Mouse (Mus musculus) limb, embryonic 10.5 days (tissue): ENCODE results near the gene Cd163. TPM values are rescaled to one million over a fixed set of nuclear protein-coding genes. Genes with fewer than 3 reads are reported as not detected.
A peak's percentile ranks its signal among the peaks of the same experiment; 100 is the strongest.

Experiments
- DNase-seq: peaks from one replicate; pipeline ENCODE4 v3.0.0-alpha.2; 2017; ENCODE audit warnings: low spot score
- H3K27ac ChIP-seq: fragments of 300-500 bp; sonication (generic); 2 replicates; pipeline ENCODE4 v1.5.1; 2016; ENCODE audit warnings: mild to moderate bottlenecking
- H3K27me3 ChIP-seq: fragments of 300-500 bp; sonication (generic); 2 replicates; pipeline ENCODE4 v1.6.1; 2016; ENCODE audit warnings: low read depth, mild to moderate bottlenecking; ENCODE audit not compliant: poor library complexity, severe bottlenecking
- H3K36me3 ChIP-seq: fragments of 300-500 bp; sonication (generic); 2 replicates; pipeline ENCODE4 v1.6.1; 2016; ENCODE audit warnings: mild to moderate bottlenecking, moderate library complexity
- H3K4me1 ChIP-seq: fragments of 300-500 bp; sonication (generic); 2 replicates; pipeline ENCODE4 v1.6.1; 2016
- H3K4me3 ChIP-seq: fragments of 300-500 bp; sonication (generic); 2 replicates; pipeline ENCODE4 v1.5.1; 2016; ENCODE audit warnings: mild to moderate bottlenecking, moderate library complexity
- H3K9me3 ChIP-seq: fragments of 300-500 bp; sonication (generic); replicated peaks from 2 replicates; pipeline ENCODE4 v1.6.1; 2016; ENCODE audit warnings: mild to moderate bottlenecking
- WGBS: fragments of 180-500 bp; shearing (Covaris S2); methylation state at CpG from one replicate; pipeline ENCODE4 v1.1.7; 2016; 5-methylcytosine and 5-hydroxymethylcytosine counted together
- polyA plus RNA-seq: library from polyadenylated mRNA; unstranded; fragments of >200 nt; fragmentation: Nextera tagmentation; extraction: Ambion mirVana; gene quantifications from 2 replicates; pipeline ENCODE4 v1.2.1, GENCODE M21; 2016

Cd163 gene
- polyA plus RNA-seq, 1 experiment from 2014 or later, result not detected

DNA sequence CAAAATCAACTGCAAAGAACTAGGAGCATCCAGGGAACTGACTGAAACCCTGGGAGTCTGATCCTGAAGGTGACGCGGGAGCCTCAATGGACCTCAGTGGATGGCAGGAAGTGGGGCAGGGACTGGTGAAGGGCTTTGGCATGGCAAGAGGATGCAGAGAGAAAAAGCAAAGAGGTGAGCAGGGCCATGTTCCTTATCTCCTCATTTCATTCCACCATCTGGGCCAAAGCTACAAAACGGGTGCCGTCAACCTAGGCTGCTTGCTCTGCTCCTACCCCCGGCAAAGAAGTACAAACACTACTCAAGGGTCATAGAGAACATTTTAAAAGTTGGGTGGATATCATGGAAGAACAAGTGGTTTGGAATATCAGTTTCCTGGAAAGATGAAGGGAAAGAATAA lies 71.9 kb downstream of the Cd163 start:
- no peaks in the 10 kb centered on the region for H3K4me1 ChIP-seq
- no peak overlapping the region for H3K27ac ChIP-seq
- DNase-seq, result no peak
- no peaks in the 10 kb centered on the region for H3K27me3 ChIP-seq
- WGBS, result 94% methylated on average over 5 of the region's 5 CpGs
- no peaks in the 10 kb centered on the region for H3K9me3 ChIP-seq
- H3K36me3 ChIP-seq, result no peaks in the 10 kb centered on the region
- H3K4me3 ChIP-seq, result no peak overlapping the region

DNA sequence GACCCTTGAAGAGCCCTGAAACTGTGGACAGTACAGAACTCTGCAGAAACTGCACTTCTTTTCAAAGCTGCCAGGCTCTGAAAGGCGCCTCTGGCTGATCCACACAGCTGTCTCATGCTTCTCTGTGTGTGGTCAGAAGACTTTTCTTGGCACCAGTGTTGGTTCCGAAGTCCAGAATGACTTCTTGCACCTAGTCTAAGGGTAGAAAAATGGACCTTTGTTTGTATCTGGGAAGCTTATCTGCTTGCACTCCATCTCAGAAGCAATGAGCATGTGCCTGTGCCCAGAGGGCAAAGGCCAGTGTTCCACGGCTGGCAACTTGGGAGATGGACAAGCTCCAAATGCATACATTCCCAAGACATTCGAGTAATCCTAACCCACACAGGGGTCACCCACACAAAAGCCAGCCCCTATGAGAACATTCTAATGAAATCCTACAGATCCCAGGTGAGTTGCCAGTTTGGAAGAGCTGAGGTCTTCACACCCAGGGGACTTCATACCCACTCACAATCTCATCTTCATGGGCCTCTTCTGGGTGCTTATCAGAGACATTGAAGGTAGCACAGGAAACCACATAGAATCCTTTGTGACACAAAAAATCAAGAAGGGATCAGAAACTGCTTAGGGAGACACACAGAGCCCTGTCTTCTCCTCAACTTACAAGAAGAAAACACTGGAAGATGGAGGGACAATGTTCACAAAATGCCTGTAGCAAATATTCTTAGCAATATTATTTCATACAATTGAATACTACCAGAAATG lies 73.2 kb downstream of the Cd163 start:
- H3K9me3 ChIP-seq, result no peaks in the 10 kb centered on the region
- H3K4me3 ChIP-seq, result no peak overlapping the region
- no peaks in the 10 kb centered on the region for H3K36me3 ChIP-seq
- no peak for DNase-seq
- H3K4me1 ChIP-seq, result no peaks in the 10 kb centered on the region
- H3K27me3 ChIP-seq, result no peaks in the 10 kb centered on the region
- 78% methylated on average over 4 of the region's 4 CpGs for WGBS
- no peak overlapping the region for H3K27ac ChIP-seq

DNA sequence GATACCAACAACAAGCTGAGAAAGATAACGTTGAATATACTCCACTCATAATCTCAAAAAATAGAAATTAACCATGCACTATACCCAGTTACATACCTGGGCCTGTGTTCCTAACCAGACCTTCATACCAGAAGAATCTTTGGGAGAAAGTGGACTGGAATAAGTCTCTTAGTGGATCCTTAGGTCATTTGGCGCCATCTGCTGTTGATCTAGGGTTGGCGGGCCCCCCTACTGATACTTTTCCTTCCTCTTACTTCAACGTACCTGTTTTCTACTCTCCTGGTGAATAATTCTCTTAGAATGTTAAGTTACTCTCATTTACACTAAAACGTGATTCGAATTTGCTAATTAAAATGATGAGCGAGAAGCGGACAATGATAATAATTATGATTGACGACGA lies 74.9 kb downstream of the Cd163 start:
- H3K4me3 ChIP-seq, result no peak overlapping the region
- 33% methylated on average over 10 of the region's 10 CpGs for WGBS
- H3K9me3 ChIP-seq, result no peaks in the 10 kb centered on the region
- H3K27ac ChIP-seq, result no peak overlapping the region
- H3K4me1 ChIP-seq, result no peaks in the 10 kb centered on the region
- no peaks in the 10 kb centered on the region for H3K36me3 ChIP-seq
- DNase-seq, result peak; percentile 59
- H3K27me3 ChIP-seq, result no peaks in the 10 kb centered on the region

Other genes starting within 250 kb of the Cd163 start
- gene Vmn2r27, start 72.8 kb upstream of the Cd163 start, polyA plus RNA-seq, result not detected in 2 replicates
- gene Pex5, start 110.4 kb downstream of the Cd163 start, polyA plus RNA-seq, result 38.0 and 41.4 TPM in 2 replicates
- gene Clstn3, start 160.1 kb downstream of the Cd163 start, polyA plus RNA-seq, result 2.1 and 5.4 TPM in 2 replicates
- gene C1rl, start 188.5 kb downstream of the Cd163 start, polyA plus RNA-seq, result 0.69 and 0.84 TPM in 2 replicates
- gene C1ra, start 207.7 kb downstream of the Cd163 start, polyA plus RNA-seq, result 0.06 and 0.26 TPM in 2 replicates
- gene C1s1, start 237.7 kb downstream of the Cd163 start, polyA plus RNA-seq, result 0.13 and 0.73 TPM in 2 replicates